Mouse (Mus musculus) megakaryocyte, embryonic 14.5 days (primary cell): ENCODE results near the gene Lysmd4.

Experiments used
- FLI1 ChIP-seq: IDR thresholded peaks from 2 replicates; pipeline ENCODE4 v1.6.1; 2012; ENCODE audit warnings: low read length, inconsistent platforms, mixed read lengths
- GATA1 ChIP-seq: IDR thresholded peaks from 3 replicates; pipeline ENCODE4 v1.6.1; 2012; ENCODE audit warnings: mixed read lengths, low read length, inconsistent platforms, borderline replicate concordance

- no peak for TF ChIP-seq GATA1
- TF ChIP-seq FLI1 = no peak
Observed at GRCm38 (mm10) chr7:67353667-67354066, 131.3 kb downstream of the Lysmd4 start.
